Mouse (Mus musculus) heart, postnatal 4 days (tissue): ENCODE measurements at regions not wholly inside any gene's neighbourhood (a gene's known extent, or its start where the extent isn't known, plus 50 kb on each side); places are given as distances from the start of the nearest gene placed in this dataset.

Experiments
- DNase-seq: peaks from one replicate; pipeline ENCODE4 v3.0.0; 2021

DNA sequence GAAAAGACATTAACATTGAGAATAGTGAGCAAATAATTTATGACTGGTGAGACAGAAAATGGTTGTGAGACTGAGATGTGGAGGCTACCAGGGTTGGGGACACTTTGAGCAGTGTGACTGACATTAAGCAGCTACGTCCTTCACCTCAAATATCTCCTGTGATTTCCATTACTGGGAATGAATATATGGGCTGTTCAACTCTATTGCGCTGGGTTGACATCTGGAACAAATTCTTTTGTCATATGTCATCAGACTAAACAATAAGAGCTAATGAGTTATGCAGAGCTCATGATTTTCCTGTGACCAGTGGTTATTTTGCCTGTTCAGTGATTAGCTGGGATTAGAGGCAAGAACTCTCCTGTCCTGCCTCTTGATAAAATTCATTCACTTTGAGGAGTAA, 593.9 kb upstream of the Castor2 start:
- no peak for DNase-seq

DNA sequence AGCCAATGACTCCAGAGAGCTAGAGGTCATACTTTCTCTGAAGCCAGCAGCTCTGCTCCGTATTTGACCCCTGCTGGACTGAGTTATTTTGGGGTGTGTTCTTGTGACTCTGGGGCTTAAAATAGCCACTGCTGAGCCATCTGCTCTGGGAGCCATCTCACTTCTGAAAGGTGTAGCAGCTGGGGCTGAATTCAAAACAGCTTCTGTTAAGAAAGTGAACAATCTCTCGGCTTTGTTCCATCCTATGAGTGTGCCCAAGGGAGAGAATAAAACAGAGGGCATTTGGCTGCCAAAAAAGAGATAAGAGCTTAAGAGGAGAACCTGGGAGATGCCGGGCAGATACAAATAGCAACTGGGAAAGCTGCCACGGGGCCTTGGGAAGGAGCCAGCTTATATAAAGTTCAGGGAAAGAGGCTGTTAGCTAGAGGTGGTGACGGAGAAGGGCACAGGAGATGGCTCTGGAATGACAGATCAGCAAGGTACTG, 611.7 kb upstream of the Castor2 start:
- peak; percentile 89 for DNase-seq

DNA sequence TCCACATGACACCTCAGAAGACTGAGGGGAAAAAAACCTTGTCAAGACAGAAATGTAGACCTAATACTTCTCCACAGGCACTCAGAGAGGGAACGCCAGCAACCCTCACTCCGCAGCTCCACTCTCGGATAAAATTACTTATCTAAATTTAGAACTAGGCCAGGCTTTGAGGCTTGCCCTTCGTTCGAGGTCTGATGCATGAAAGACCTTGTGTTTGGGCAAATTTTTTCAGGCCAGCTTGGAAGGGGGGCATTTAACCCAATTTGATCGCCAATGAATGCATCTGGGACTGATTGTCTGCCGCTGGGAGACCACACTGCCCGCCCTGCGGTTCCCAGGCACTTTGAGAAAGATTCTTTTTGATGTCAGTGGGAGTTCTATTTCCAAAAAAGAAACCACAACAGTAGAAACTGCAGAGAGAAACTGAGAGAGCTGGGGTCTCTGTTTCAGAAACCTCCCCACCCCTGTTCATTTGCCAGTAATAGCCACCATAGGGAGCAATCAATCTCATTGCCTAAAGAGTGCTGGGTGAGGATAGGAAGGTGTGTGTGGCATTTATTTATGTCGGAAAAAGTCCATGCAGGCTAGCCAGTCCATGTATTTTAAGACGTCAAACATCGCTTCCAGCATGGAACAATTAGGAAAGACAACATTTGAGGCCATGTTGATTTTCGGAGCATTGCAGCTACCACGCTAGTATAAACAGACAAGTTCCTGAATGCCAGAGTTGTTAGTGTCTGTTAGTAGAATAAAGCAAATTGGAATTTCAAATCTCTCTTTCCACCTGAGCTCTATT, 617.0 kb upstream of the Castor2 start:
- peak; percentile 6 for DNase-seq

DNA sequence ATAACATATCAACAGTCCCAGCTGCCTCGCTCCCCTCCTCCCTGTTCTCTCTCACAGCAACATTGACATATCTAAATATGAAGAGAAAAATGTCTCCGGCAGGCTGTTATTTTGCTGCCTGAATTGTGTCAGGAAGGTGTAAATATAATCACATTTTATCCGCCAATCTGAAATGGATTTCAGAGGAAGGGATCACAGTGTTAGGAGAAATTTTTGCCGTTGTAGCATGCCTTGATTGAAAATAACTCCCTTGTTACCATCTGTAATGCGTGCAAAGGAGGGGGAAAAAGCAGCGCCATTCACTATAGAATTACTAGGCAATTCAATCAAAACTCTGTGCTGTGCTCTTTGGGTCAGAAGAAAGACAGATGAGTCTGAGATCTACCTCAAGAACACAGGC, 620.3 kb upstream of the Castor2 start:
- no peak for DNase-seq

DNA sequence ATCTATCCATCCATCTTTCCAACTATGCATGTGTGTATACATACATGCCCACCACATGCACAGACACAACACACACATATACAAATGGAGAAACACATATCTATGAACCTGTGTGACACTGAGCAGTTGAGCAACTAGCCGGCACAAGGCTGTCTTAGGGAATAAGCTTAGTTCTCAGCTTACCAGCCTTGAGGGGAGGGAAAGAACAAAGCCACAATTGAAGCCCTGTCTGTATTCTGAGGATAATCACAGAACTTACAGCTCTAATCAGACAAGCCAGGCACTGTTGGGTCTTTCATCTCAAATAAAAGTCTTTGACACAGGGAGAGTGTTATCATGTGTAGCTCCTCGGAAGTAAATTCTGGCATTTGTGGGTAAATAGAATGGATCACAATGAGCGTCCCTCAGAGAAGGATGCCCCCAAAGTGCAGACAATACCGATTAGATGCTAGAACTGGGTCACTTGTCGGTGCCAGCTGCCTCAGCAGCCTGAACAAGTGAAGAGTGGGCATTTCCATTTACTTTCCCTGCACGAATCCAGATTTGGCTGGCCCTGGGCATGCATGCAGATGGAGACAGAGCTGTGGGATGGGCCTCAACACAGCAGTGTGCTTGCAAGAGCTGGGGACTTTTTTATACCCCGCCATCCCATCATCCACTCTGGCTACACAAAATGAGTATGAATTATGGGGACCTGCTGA, 646.0 kb upstream of the Castor2 start:
- no peak for DNase-seq

DNA sequence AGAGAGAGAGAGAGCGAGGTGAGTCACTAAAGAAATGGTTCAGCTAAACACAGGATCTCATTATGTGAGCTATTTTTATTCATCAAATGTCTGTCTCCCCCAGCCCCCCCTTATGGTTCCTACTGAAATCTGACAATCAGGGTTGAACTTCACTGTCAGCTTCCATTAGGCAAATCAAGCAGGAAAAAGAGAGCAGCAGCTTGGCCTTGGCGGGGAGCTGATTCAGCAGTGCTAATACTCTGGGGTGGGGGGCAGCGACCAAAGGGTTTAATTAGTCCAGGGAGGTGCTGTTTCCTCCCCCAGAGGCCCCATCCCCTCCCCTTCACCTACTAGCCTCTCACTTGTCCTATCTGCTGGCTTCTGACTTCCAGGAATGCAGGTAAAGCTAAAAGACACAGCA, 649.6 kb upstream of the Castor2 start:
- no peak for DNase-seq

DNA sequence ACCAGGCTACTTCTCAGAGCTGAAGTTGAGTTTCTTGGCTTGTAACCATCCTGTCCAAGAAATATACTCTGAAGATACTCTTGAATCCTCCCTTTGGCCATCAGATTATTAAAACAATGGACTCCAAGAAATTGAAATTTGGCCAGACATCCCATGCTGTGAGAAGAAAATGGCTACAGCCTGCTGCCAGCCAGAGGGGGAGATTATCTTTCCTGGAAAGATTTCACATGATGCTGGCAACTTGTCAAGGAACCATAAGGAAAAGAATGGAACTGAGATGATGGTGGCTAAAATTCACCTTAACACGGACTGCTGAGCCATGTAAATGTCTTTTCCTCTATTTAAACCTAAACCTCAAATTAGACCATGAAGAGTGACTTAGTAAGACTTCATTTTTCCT, 698.7 kb upstream of the Castor2 start:
- no peak for DNase-seq

DNA sequence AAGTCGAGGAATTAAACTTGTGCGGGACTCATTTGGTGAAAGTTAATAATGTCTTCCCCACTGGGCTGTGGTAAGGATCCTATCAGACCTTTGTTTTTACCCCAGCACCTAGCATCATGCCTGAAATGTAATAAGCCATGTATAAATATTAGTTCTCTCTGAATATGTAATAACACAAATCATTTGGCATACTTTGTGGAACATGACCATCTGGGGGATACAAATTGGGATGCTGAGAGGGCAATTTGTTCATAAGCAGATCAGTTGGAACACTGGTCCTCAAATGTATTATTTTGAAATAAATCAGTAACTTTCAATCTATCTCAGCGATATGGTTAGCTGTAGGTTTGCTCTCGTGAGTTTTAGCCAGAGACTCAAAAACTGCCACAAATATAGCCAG, 709.6 kb upstream of the Castor2 start:
- DNase-seq = no peak

DNA sequence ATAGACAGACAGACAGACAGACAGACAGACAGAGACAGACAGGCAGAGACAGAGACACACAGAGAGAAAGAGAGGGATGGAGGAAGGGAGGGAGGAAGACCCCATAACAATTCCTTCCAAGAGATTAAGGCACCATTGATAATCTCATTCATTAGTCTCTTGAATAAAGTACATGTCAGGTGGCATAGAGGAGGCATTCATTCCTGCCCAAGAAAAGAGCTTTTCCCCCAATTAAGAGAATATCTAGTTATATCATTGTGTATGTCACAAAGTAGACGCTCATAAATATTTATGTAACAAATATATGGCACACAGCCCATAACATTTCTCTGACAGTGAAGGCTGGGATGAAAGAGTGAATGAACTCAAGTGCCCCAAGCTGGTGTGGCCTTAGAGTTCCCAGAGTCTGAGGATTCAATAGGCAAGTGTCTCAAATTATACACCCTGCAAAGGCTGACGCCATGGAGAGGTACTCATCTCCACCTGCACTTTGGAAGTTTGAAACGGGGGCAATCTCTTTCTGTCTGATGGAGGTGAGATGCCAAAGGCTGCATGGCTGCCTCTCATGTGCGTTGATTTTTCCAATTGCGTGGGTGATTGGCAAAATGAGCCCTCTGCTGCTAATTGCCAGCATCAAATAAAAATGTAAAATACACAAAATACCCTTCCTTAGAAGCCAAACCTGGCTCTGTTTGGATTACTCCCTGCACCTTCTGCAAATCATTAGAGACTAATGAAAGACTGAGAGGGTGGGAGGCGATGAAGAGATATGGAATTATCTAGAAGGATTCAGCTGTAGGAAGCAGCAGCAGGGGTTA, 710.3 kb upstream of the Castor2 start:
- no peak for DNase-seq

DNA sequence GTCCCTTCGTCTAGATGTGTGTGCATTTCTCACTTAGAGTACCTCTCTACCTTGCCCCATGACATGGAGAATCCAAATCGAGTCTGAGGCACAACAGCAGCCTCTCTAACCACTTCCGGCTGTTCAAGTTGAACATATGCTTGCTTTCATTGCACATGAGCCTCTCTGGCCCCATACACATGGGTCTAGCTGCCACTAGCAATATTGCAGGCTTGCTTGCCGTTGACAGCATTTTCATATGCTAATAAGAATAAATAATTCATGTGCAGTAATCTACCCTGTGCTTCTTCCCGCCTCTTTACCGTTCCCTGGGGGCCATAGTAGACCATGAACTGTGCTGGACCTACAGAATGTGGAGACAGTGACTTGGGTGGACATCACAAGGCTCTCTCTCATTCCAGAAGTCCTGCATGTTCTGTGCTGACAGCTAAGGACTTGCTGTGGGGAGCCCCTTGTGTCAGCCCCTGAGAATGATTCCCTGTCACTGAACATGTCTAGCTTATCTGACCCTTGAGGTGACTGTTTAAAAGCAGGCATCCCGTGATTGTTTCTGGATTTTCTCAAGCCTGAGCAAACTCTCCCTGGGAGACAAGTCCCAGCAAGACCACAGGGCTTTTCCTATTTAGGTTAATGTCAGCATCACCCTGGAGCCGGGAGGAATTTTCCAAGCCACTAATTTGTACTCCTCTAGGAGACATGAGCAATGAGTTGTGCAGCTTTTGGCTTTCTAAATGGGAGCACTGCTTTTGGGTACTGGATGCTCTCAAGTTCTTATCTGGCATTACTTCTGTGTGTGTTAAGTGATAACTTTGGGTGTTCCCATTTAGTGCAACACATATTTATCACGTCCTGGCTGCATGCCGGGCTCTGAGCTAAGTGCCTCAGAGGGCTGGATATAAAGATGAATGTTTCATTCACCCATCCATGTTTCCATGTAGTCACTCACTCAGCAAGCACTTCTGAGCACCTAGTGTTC, 713.8 kb upstream of the Castor2 start:
- peak; percentile 47 for DNase-seq

DNA sequence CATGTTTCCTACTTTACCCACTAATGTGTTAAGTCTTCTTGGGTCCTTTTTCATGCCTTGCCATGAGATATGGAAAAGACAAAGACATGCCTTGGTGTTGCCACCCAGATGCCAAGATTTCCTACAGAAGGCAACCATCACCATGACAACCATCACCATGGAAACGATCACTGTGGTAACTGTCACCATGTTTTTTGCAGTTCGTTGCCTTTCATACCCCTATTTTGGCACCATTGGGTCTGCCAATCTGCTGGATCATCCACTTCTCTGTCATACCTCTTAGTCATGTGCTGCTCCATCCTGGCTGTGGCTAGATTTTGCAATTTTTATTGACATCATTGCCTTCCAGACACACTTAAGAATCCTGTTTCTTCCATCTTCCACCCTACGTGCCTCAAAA, 733.7 kb upstream of the Castor2 start:
- DNase-seq = no peak

DNA sequence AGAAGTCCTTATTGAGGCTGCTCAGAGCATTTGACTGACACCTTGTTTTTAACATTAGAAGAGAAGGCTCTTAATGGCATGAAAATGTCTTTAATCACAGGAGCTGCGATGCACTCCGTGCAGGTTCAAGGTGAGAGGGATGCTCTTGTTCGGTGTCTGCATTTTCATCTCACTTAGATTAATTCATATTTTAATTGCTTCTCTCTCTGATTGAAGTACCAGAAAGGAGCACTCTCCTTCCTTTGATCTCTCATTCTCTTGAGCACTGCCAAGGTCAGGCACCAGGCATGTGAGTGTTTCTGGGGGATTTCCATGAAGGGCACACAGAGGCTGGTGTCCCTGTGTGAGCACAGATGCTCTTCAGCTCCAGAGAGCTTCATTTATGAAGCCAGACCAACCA, 752.0 kb upstream of the Castor2 start:
- DNase-seq = no peak

DNA sequence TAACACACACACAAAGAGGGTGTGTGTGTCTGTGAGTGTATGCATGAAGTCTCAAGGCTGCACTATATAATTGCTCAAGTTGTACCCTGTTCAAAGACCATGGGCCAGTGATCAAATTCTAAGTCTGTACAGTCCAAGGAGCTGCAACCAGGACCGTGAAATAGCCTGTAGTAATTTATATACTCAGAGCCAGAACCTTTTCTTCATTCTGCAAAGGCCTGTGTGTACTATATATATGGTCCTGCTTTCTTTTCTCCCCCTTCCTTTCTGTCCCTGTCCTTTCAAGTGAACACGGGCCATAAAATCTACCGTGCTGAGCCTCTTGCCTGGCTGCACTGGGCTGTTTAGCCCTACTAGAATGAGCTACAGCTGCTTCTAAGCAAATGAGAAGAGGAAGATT, 757.5 kb upstream of the Castor2 start:
- no peak for DNase-seq

DNA sequence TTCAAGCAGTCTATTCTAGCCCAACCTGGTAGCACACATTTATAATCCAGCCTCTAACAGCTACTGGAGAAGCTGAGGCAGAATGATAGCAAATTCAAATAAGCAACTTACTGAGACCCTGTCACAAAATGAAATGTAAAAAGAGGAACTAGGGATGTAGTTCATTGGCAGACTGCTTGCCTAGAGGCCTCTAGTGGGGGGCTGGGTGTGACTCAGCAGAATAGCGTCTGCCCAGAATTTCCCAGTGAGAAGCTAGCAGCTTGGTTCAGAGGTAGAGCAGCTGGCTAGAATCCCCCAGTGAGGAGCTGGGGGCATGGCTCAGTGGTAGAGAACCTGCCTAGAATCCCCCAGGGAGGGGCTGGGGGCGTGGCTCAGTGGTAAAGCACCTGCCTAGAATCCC, 777.5 kb upstream of the Auts2 start:
- DNase-seq = no peak

DNA sequence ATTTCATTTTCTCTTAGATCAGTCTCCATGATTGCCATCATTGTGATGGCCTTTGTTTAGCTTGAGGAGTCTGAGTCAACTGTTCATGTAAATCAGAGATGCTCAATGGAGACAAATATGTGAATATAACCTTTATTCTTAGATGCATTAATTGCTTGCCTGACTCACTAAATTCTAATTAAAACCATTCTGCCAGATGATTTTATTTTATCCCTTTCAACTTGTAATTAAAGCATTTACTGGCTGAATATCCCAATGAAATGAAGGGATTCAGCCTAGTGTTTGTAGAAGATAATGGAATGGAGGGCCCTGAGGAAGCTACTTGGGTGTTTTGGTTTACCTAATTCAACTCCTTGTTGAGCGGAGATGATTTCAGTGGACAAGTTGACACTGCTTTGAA, 777.1 kb upstream of the Auts2 start:
- no peak for DNase-seq

DNA sequence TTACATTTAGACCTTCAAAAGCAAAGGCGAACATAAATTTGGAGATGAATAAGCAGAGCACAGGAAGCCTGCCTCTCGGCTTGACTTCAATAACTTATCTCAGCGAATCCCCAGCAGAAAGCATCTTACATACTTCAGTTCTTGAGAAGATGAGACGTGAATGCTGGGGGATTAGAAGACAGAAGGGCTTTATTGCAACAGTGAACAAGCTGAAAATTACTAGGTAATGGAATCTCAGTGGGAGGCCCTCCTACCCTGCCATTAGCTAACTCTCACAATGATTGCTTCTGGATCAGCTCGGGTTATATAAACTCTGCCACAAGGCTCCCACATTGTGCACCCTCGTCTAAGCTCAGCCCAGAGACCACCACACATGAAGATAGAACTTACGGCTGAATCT, 770.9 kb upstream of the Auts2 start:
- no peak for DNase-seq

DNA sequence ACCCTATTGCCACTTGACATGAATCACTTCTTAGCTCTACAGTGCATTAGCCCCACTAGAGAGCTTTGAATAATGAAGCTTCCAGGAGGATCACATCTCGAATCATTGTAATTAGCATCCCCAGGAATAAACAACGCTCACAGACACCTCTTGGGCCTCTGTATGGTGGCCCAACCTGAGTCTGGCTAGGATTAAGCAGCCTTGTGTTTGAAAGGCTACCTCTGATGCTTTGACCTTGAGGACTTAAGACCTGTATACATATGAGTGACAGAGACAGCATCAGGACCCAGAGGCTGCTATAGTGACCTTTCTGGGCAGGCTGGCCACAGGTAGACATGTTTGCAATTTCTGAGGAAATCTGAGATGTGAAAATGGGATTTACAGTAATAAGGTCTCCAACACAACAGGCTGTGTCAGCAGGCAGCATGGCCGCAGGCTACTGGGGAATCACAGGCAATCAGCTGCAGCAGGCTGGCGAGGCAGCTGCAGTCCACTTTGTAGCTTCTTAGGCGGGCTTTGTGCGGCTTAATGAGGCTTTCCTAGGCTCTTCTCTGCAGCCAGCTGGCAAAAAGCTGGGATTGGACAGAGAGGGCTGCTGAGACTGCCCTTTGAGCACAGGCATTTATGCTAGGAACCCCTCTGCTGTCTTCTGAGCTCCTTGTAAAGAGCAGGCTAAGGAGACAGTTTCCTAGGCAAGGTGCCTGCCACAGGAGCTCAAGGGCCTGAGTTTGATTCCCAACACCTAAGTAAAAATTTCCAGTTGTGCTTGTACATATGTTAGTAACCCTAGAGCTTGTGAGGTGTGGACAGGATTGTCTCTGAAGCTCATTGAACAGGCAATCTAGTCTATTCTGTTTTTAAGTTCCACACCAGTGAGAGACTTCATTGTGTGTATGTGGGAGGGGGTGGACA, 768.1 kb upstream of the Auts2 start:
- DNase-seq = no peak

DNA sequence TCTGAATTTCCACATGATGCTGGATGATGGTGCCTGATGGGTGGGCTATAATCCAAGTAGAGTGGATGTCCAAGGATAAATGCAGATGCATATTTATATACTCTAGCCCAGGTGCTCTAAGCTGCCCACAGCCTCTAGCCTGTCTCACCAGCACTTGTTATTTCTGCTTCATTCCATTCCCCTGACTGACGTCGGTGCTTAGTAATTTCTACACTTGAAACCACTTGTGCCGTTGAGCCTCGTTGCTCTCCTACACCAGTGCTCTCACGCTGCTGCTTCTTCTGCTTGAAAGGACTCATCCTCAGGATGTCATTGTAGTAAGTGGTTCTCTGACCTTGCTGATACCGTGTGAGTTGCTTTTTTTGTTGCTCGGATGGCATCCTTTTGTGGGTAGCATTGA, 724.7 kb upstream of the Auts2 start:
- no peak for DNase-seq

DNA sequence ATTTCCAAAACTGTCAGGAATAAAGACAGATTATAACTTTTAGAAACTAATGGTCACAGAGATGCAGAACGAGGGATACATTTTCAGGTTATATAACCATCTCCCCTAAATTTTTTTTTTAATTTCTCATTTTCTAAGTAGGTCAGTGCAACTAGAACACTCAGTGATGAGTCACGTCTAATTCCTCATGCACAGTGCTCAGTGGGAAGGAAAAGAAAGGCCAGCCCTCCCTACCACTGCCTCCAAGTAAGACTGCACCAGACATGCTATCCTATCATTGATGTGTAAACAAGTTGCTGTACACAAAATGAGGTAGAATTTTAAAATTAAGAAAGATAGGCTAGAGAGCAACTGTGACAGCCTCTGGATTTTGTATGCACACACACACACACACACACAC, 724.2 kb upstream of the Auts2 start:
- no peak for DNase-seq

DNA sequence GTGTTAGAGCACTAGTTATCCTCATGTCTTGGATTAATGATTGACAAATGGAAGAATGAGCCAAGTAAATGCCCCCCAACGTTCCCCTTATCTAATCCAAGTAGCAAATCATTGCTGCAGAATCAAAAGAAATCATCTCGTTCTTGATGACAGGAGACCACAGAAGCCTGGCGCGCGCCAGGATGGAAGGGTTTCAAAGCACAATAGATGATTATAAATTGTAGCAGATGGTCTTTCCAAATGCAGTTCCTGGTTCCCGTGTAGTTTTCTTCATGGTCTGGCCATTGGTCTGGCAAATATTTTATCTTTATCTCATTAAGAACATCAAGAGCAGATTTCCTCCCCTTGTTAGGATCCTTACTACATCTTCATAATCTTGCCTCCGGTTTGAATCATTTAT, 721.8 kb upstream of the Auts2 start:
- no peak for DNase-seq

DNA sequence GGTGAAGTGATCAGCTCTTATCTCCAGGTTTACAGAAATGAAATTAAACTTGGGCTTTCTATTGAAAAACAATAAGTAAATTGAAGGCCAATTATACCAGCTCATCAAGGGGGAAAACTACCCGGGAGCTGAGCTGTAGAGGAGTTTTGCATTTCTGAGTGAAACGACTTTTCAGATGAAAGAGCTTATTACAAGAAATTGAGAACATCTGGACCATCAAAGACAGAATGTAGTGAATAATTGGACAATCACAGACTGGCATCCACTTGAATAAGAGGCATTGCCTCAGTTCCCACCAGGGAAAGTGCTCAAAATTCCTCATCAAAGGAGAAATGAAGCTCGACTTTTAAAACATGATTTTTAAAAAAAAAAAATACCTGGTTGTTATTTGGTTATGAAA, 675.7 kb upstream of the Auts2 start:
- DNase-seq = no peak
